8 mouse cellular contexts compared by ENCODE assay signal in genomic region chrX:143448636-143449346, GRCm38 (mm10). TPM values are rescaled to one million over a fixed set of nuclear protein-coding genes. Genes with fewer than 3 reads are reported as not detected.
DNase-seq lines count a peak whose midpoint lies in the region; ATAC-seq and TF ChIP-seq lines count a peak whose summit lies in the region.
"Had no signal": no experiment of that assay in that cellular context is flagged by ENCODE, and none has a peak within 500 bp of the region (broad histone marks: within the 10 kb centered on the region; RNA-seq: fewer than 3 reads in every experiment).

No protein-coding gene starts in this region.

- TF ChIP-seq CTCF in intestine, postnatal 0 days (IDR thresholded peaks at IDR 0.05; ENCODE audit: low read depth): peak; percentile 62

- H3K4me1 ChIP-seq in intestine, postnatal 0 days (replicated peaks; ENCODE audit: control insufficient read depth, insufficient read depth, low read length): no peaks in the 10 kb centered on the region
- H3K4me1 ChIP-seq in intestine, embryonic 16.5 days (ENCODE audit: control insufficient read depth, insufficient read depth, low read length): no peaks in the 10 kb centered on the region
- H3K4me1 ChIP-seq in midbrain, embryonic 11.5 days (ENCODE audit: control insufficient read depth, insufficient read depth, low read length): no peaks in the 10 kb centered on the region
- H3K4me1 ChIP-seq in midbrain, embryonic 10.5 days: no peaks in the 10 kb centered on the region

- no peak overlapping the region for H3K27ac ChIP-seq in intestine, postnatal 0 days (ENCODE audit: low read depth, low read length)
- H3K27ac ChIP-seq in intestine, embryonic 16.5 days (ENCODE audit: low read length): no peak overlapping the region
- H3K27ac ChIP-seq in midbrain, embryonic 11.5 days (ENCODE audit: low read depth, low read length): no peak overlapping the region
- no peak overlapping the region for H3K27ac ChIP-seq in midbrain, embryonic 10.5 days (replicated peaks)

- no peak overlapping the region for H3K4me3 ChIP-seq in intestine, postnatal 0 days (ENCODE audit: low read depth, low read length)
- no peak overlapping the region for H3K4me3 ChIP-seq in intestine, embryonic 16.5 days (ENCODE audit: low read length)
- no peak overlapping the region for H3K4me3 ChIP-seq in midbrain, embryonic 11.5 days (ENCODE audit: low read depth, low read length)
- H3K4me3 ChIP-seq in midbrain, embryonic 10.5 days: no peak overlapping the region

- H3K9ac ChIP-seq in intestine, postnatal 0 days (ENCODE audit: low read depth, low read length): no peak overlapping the region
- H3K9ac ChIP-seq in intestine, embryonic 16.5 days (ENCODE audit: low read depth, low read length): no peak overlapping the region
- no peak overlapping the region for H3K9ac ChIP-seq in midbrain, embryonic 11.5 days (ENCODE audit: low read length)

- H3K9me3 ChIP-seq in intestine, postnatal 0 days (ENCODE audit: control insufficient read depth): no peaks in the 10 kb centered on the region
- no peaks in the 10 kb centered on the region for H3K9me3 ChIP-seq in intestine, embryonic 16.5 days (ENCODE audit: control insufficient read depth, low read length)
- H3K9me3 ChIP-seq in midbrain, embryonic 11.5 days (ENCODE audit: control insufficient read depth, low read length): no peaks in the 10 kb centered on the region
- H3K9me3 ChIP-seq in midbrain, embryonic 10.5 days (replicated peaks): no peaks in the 10 kb centered on the region

- H3K27me3 ChIP-seq in intestine, postnatal 0 days (replicated peaks; ENCODE audit: control insufficient read depth, insufficient read depth, low read length): no peaks in the 10 kb centered on the region
- 0 out of 2 replicates have a peak, but pooled peaks cover 4% of the 10 kb centered on the region for H3K27me3 ChIP-seq in intestine, embryonic 16.5 days (replicated peaks; ENCODE audit: control insufficient read depth, insufficient read depth, low read length)
- no peaks in the 10 kb centered on the region; the same call in 1 of the 2 replicates for H3K27me3 ChIP-seq in midbrain, embryonic 11.5 days (ENCODE audit: control insufficient read depth, insufficient read depth, low read length)
- peaks cover 59% of the 10 kb centered on the region for H3K27me3 ChIP-seq in midbrain, embryonic 10.5 days (ENCODE audit: low read depth, poor library complexity, severe bottlenecking)

- no peaks in the 10 kb centered on the region for H3K36me3 ChIP-seq in intestine, postnatal 0 days (ENCODE audit: control insufficient read depth, insufficient read depth)
- H3K36me3 ChIP-seq in intestine, embryonic 16.5 days (ENCODE audit: control insufficient read depth, insufficient read depth, low read length): no peaks in the 10 kb centered on the region
- H3K36me3 ChIP-seq in midbrain, embryonic 11.5 days (ENCODE audit: control insufficient read depth, insufficient read depth, low read length): no peaks in the 10 kb centered on the region
- H3K36me3 ChIP-seq in midbrain, embryonic 10.5 days: no peaks in the 10 kb centered on the region

- ATAC-seq in intestine, postnatal 0 days: no peak
- ATAC-seq in intestine, embryonic 16.5 days: no peak
- no peak for ATAC-seq in midbrain, embryonic 11.5 days (ENCODE audit: low FRiP score)
- ATAC-seq in common myeloid progenitor, adult 5-6 weeks (replicated peaks; ENCODE audit: low read depth, poor library complexity, severe bottlenecking): peak; percentile 60; the same call in 1 of the 2 replicates
- ATAC-seq: activated CD4-positive, CD25-positive, alpha-beta regulatory T cell, adult 4 months had no signal

- WGBS in intestine, postnatal 0 days: 46% methylated on average over 7 of the region's 7 CpGs
- 54% methylated on average over 7 of the region's 7 CpGs for WGBS in intestine, embryonic 16.5 days
- WGBS in midbrain, embryonic 11.5 days: 59% methylated on average over 7 of the region's 7 CpGs
- 62% methylated on average over 7 of the region's 7 CpGs for WGBS in midbrain, embryonic 10.5 days

- peak; percentile 85 for DNase-seq in midbrain, embryonic 11.5 days (ENCODE audit: low spot score, missing footprints)
- no peak for DNase-seq in midbrain, embryonic 10.5 days (ENCODE audit: low spot score)
- peak; percentile 70 for DNase-seq in retina, embryonic 14.5 days (ENCODE audit: low spot score)
- DNase-seq in adrenal gland, adult 2 months: no peak

- no peak overlapping the region for H3K4me2 ChIP-seq in intestine, postnatal 0 days (replicated peaks; ENCODE audit: low read depth)
- H3K4me2 ChIP-seq in intestine, embryonic 16.5 days (ENCODE audit: low read depth, low read length): no peak overlapping the region
- H3K4me2 ChIP-seq in midbrain, embryonic 11.5 days: no peak overlapping the region

RNA-seq across cellular contexts. Expression of gene Chrdl1, which starts 54.7 kb away (rescaled TPM):
- 6.0 TPM in 2 replicates for polyA plus RNA-seq in intestine, postnatal 0 days (2015; fragmentation: Nextera tagmentation; extraction: Ambion mirVana)
- 4.7 and 6.1 TPM in 2 replicates for polyA plus RNA-seq in intestine, embryonic 16.5 days (2015; fragmentation: Nextera tagmentation; extraction: Ambion mirVana)
- polyA plus RNA-seq in midbrain, embryonic 11.5 days (2014; fragmentation: Nextera tagmentation; extraction: Ambion mirVana): 4.9 and 6.0 TPM in 2 replicates
- 2.8 and 3.4 TPM in 2 replicates for polyA plus RNA-seq in midbrain, embryonic 10.5 days (2016; fragmentation: Nextera tagmentation; extraction: Ambion mirVana)
- 0.37 and 0.44 TPM in 2 replicates for total RNA-seq in common myeloid progenitor, adult 5-6 weeks (2017)
- 1 to 10 TPM; 2.7 to 5.5 TPM for total RNA-seq in adrenal gland, adult 2 months (2021)
- 0.81 and 1.3 TPM in 2 replicates for polyA plus RNA-seq in adrenal gland, adult 2 months (2012; rRNA removed)
- polyA plus RNA-seq: activated CD4-positive, CD25-positive, alpha-beta regulatory T cell, adult 4 months had no signal

Comparison
In these comparisons a context has a peak if more than half of its experiments do, and no peak if none do; other contexts are left out.
1. DNase-seq: peak in midbrain, embryonic 11.5 days (single experiment) and retina, embryonic 14.5 days (single experiment); none in midbrain, embryonic 10.5 days (single experiment) and adrenal gland, adult 2 months (single experiment).